Mouse (Mus musculus) embryonic facial prominence, embryonic 13.5 days (tissue): ENCODE measurements around the gene Wbp11. TPM values are rescaled to one million over a fixed set of nuclear protein-coding genes. Genes with fewer than 3 reads are reported as not detected.

Source experiments
- ATAC-seq: fragments of 200-750 bp; cut with Nextera tagmentation; 2 replicates; pipeline ENCODE4 v1.8.0; 2017; ENCODE audit warnings: low read depth; ENCODE audit not compliant: insufficient number of reproducible peaks, insufficient read depth, low FRiP score, low TSS enrichment
- H3K27ac ChIP-seq: fragments of 300-500 bp; sonication (generic); 2 replicates; pipeline ENCODE4 v1.5.1; 2015; ENCODE audit warnings: moderate library complexity, mild to moderate bottlenecking, inconsistent platforms
- H3K27me3 ChIP-seq: fragments of 300-500 bp; sonication (generic); 2 replicates; pipeline ENCODE4 v1.6.1; 2015; ENCODE audit warnings: mild to moderate bottlenecking, inconsistent platforms
- H3K36me3 ChIP-seq: fragments of 300-500 bp; sonication (generic); 2 replicates; pipeline ENCODE4 v1.6.1; 2015; ENCODE audit warnings: mild to moderate bottlenecking, inconsistent platforms
- H3K4me1 ChIP-seq: fragments of 300-500 bp; sonication (generic); 2 replicates; pipeline ENCODE4 v1.6.1; 2015; ENCODE audit warnings: inconsistent platforms
- H3K4me2 ChIP-seq: fragments of 300-500 bp; sonication (generic); 2 replicates; pipeline ENCODE4 v1.6.1; 2015; ENCODE audit warnings: moderate library complexity, mild to moderate bottlenecking, inconsistent platforms
- H3K4me3 ChIP-seq: fragments of 300-500 bp; sonication (generic); 2 replicates; pipeline ENCODE4 v1.5.1; 2015; ENCODE audit warnings: mild to moderate bottlenecking, inconsistent platforms
- H3K9ac ChIP-seq: fragments of 300-500 bp; sonication (generic); 2 replicates; pipeline ENCODE4 v1.6.1; 2015; ENCODE audit warnings: mild to moderate bottlenecking, inconsistent platforms
- H3K9me3 ChIP-seq: fragments of 300-500 bp; sonication (generic); 2 replicates; pipeline ENCODE4 v1.6.1; 2016; ENCODE audit warnings: inconsistent platforms
- WGBS: fragments of 180-500 bp; shearing (Covaris S2); methylation state at CpG from one replicate; pipeline ENCODE4 v1.1.7; 2015; ENCODE audit warnings: mixed read lengths; 5-methylcytosine and 5-hydroxymethylcytosine counted together
- polyA plus RNA-seq: library from polyadenylated mRNA; unstranded; fragments of >200 nt; fragmentation: Nextera tagmentation; extraction: Ambion mirVana; gene quantifications from 2 replicates; pipeline ENCODE4 v1.2.1, GENCODE M21; 2015

Gene Wbp11
- 110 and 112 TPM in 2 replicates for polyA plus RNA-seq

DNA sequence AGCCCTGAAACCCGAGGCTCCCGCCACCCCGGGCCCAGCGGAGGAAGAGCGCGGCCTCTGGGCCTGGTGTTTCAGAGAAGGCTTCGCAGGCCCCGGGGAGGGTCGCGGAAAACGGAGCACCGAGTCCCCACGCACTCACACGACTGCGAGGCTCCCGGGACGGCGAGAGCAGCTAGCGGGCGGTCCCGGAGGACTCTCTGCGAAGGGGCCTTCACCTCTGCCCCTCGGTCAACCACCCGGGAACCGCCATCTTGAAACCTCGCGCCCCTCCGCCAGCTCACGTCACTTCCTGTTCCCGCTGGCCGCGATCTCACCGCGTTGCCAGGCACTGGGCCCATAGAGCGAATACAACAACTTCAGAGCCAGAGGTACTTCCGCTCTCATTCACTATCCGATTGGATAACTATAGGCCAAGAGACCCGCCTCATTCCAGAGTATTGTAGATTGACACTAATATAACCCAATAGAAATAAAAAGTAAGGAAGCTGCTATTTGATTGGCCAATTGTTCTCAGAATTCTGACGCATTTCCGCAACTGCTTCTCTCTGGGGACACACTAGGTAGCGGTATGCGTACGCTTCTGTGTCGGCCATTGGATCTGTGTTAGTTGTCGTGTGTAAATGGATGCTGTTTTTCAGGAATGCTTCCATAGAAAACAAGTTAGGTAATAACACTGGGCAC is at the start of gene Wbp11:
Gene Wbp11 (minus strand): TSS at position 353 of the 681 bp plus-strand sequence.
- H3K9ac ChIP-seq = peak within 1 kb of the TSS; percentile 99

DNA sequence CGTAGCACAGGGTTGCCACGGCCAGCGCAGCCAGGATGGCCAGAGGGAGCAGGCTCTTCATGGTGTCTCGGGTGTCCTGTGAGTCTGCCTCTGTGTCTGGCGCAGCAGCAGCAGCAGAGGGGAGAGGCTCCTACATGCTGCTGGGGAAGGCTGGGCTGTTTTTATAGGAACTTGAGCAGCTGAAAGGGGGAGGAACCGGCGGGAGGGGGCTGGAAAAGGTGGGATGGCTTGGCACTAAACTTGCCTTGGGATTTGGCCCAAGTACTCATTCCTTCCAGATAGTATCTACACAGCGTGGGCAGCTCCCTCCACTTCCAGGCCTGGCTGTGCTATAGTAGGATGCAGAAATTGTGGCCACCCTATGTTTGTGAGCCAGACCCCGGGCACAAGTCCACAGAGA is 47.6 kb upstream of the Wbp11 start, which contains the start of gene Mgp:
Gene Mgp (minus strand): TSS at position 154 of the 400 bp plus-strand sequence.
- peak within 1 kb of the TSS; percentile 67 for H3K9ac ChIP-seq
- no peaks in the 10 kb centered on the region for H3K27me3 ChIP-seq
- no peaks in the 10 kb centered on the region for H3K9me3 ChIP-seq
- peak within 1 kb of the TSS; percentile 42 for H3K4me3 ChIP-seq
- peaks cover 27% of the 10 kb centered on the region for H3K4me1 ChIP-seq
- ATAC-seq = peak; percentile 82
- 21% methylated on average over 9 of the region's 9 CpGs for WGBS
- 0 out of 2 replicates have a peak, but pooled peaks cover 3% of the 10 kb centered on the region for H3K36me3 ChIP-seq
- H3K27ac ChIP-seq = peak within 1 kb of the TSS; percentile 86
- H3K4me2 ChIP-seq = peak within 1 kb of the TSS; percentile 53

More for the DNA sequence above, at the start of gene Wbp11:
- ATAC-seq = peak; percentile 100
- no peaks in the 10 kb centered on the region for H3K27me3 ChIP-seq
- peaks cover 20% of the 10 kb centered on the region for H3K36me3 ChIP-seq
- H3K4me3 ChIP-seq = peak within 1 kb of the TSS; percentile 100
- H3K4me2 ChIP-seq = peak within 1 kb of the TSS; percentile 79
- peaks cover 7% of the 10 kb centered on the region for H3K4me1 ChIP-seq
- H3K9me3 ChIP-seq = no peaks in the 10 kb centered on the region
- WGBS = under 1% methylated on average over 45 of the region's 45 CpGs
- peak within 1 kb of the TSS; percentile 86 for H3K27ac ChIP-seq

DNA sequence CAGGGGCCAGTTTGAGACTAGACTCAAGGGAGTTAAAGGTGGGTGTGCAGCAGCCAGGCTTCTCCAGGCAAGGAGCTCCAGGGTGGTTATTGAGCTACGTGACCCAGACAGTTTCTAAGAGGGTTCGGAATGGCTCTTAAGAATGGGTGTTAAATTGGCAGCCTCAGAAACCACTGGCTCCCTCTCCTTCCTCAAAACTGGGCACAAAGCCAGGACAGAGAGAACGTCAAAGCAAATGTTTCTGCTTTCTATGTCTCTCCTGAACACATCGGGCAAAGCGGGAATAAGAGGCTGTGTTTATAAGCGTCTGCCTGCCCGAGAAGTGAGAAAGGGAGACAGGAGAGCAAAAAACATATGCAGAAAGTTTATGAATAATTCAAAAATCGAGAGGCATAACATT is 46.6 kb upstream of the Wbp11 start:
- no peaks in the 10 kb centered on the region for H3K27me3 ChIP-seq
- 18% methylated on average over 8 of the region's 8 CpGs for WGBS
- H3K27ac ChIP-seq = peak overlapping the region; percentile 72; the same call in 1 of the 2 replicates
- H3K9ac ChIP-seq = peak overlapping the region; percentile 41; the same call in 1 of the 2 replicates
- peaks cover 27% of the 10 kb centered on the region for H3K4me1 ChIP-seq
- peak overlapping the region; percentile 49 for H3K4me2 ChIP-seq
- peak overlapping the region; percentile 32 for H3K4me3 ChIP-seq
- 0 out of 2 replicates have a peak, but pooled peaks cover 3% of the 10 kb centered on the region for H3K36me3 ChIP-seq
- ATAC-seq = no peak
- H3K9me3 ChIP-seq = no peaks in the 10 kb centered on the region

DNA sequence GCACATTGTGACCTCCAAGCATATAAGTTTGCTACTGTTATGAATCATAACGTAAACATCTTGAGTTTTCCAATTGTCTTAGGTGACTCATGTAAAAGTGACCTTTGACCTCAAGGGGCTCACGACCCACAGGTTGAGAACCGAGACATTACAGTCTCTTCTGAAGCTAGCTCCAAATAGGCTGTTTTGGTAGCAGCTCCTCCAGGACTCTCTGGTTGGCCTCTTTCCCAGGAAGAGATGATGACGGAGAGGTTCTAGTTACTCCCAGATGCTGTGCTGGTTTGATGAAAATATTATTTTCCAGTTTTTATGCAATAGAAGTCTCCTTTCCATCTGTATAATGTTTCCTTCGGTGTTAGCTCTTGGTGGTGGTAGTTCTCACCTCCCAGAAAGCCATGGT is 40.9 kb upstream of the Wbp11 start:
- peaks cover 25% of the 10 kb centered on the region for H3K4me1 ChIP-seq
- H3K36me3 ChIP-seq = 0 out of 2 replicates have a peak, but pooled peaks cover 3% of the 10 kb centered on the region
- no peak overlapping the region for H3K4me2 ChIP-seq
- H3K4me3 ChIP-seq = no peak overlapping the region
- WGBS = 65% methylated on average over 5 of the region's 5 CpGs
- H3K27me3 ChIP-seq = no peaks in the 10 kb centered on the region
- H3K9ac ChIP-seq = no peak overlapping the region
- no peak overlapping the region for H3K27ac ChIP-seq
- no peaks in the 10 kb centered on the region for H3K9me3 ChIP-seq
- ATAC-seq = no peak

DNA sequence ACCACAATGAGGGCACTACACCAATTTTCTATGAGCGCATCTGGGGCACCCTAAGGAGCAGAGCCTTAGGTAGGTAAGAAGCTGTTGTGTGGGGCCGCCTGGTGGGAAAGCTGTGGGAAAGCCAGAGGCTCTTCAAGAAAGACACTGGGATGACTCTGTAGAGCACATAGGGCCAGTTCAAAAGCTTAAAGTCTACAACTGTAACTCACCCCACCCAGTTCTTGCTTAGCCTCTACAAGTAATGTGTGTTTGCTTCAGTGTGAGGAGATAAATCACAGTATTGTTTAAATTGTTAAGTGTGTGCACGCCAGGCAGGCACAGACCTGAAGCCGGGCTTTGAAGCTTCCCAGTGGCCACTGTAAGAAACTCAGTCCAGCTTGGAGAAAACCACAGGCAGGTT is 38.1 kb upstream of the Wbp11 start:
- no peak for ATAC-seq
- WGBS = 78% methylated on average over 4 of the region's 4 CpGs
- no peak overlapping the region for H3K4me3 ChIP-seq
- no peak overlapping the region for H3K9ac ChIP-seq
- no peaks in the 10 kb centered on the region for H3K36me3 ChIP-seq
- no peak overlapping the region for H3K27ac ChIP-seq
- H3K4me2 ChIP-seq = no peak overlapping the region
- peaks cover 23% of the 10 kb centered on the region for H3K4me1 ChIP-seq
- H3K9me3 ChIP-seq = no peaks in the 10 kb centered on the region
- H3K27me3 ChIP-seq = no peaks in the 10 kb centered on the region

DNA sequence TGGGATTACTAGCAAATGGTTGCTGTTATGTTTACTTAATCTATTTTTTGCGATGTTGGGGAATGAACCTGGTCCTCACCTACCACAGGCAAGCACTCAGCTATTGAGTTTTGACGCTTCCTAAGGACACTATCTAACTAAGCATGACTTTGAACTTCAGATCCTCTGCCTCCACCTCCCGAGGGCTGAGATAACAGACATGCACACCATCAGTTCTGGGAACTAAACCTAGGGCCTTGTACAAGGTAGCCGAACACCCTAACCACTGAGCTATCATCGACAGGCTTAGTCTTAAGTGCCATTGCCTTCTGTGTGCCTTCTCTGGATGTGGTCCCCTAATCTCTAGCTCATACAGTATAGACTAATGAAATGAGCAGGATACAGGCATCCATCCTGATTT is 37.3 kb upstream of the Wbp11 start:
- no peak overlapping the region for H3K9ac ChIP-seq
- no peak for ATAC-seq
- no peak overlapping the region for H3K4me3 ChIP-seq
- H3K4me2 ChIP-seq = no peak overlapping the region
- no peaks in the 10 kb centered on the region for H3K9me3 ChIP-seq
- WGBS = 86% methylated on average over 5 of the region's 5 CpGs
- no peaks in the 10 kb centered on the region for H3K27me3 ChIP-seq
- no peaks in the 10 kb centered on the region for H3K36me3 ChIP-seq
- H3K27ac ChIP-seq = no peak overlapping the region
- H3K4me1 ChIP-seq = peaks cover 23% of the 10 kb centered on the region

DNA sequence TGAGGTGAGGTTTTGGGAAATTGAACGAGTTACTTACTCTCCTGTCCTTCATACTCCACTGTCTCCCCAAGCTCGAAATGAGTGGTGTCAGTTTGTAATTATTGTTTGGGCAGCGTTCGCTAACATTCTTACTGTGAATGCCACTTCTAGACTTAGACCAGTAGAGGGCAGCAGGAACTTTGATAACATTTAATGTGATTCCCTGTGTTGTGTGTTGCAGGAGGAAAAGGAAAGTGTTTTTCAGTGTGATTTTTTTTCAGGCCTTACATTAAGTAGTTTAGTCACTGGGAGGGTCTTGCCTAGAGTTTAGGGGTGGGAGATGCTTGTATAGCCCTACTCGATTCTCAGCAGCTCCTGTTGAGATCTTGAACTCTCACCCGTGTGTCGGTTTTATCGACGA is 33.0 kb upstream of the Wbp11 start:
- Histone ChIP-seq H3K27ac (no peak overlapping the region), H3K4me1 (peaks cover 26% of the 10 kb centered on the region), H3K4me2 (no peak overlapping the region), H3K9ac (no peak overlapping the region), H3K36me3 (no peaks in the 10 kb centered on the region), H3K9me3 (no peaks in the 10 kb centered on the region), H3K4me3 (no peak overlapping the region), H3K27me3 (no peaks in the 10 kb centered on the region)
- ATAC-seq = no peak
- 40% methylated on average over 9 of the region's 9 CpGs for WGBS

DNA sequence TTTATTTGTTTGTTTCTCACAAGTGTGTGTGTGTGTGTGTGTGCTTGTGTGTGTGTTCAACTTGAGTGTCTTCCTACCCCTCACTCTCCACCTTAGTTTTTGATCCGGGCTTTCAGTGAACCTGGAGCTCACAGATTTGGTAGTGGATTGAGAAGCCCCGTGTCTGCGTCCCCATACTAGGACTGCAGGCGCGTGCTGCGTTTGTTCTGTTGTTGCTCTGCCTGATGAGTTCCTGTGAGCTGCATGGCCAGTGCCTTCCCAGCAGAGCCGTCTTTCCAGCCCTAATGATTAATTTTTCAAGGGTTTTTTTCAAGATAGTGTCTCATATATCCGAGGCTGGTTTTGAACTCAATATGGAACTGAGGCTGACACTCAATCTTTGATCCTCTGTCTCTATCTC is 30.4 kb upstream of the Wbp11 start:
- Histone ChIP-seq H3K9ac (no peak overlapping the region), H3K4me3 (no peak overlapping the region), H3K9me3 (no peaks in the 10 kb centered on the region), H3K36me3 (no peaks in the 10 kb centered on the region), H3K27ac (no peak overlapping the region), H3K27me3 (no peaks in the 10 kb centered on the region), H3K4me1 (peaks cover 21% of the 10 kb centered on the region), H3K4me2 (no peak overlapping the region)
- no peak for ATAC-seq
- WGBS = 64% methylated on average over 8 of the region's 8 CpGs

DNA sequence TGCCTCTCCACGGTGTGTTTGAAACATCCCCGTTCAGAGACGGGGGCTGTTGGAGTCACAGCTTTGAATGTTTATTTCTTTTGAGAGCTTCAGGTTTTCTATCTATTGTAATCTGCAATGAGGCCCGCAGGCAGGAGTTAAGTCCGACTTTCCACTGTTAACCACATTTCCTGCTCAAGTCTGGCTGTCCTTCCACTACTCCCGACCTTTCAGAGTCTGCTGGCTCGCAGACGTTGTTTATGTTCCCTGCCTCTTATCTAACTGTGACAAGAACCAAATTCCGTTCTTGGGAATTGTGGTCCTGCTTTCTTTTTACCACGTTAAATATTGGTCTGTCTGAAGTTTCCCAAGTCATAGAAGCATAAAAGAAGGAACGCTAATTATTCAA is 29.8 kb upstream of the Wbp11 start:
- Histone ChIP-seq H3K9ac (peak overlapping the region; percentile 46; the same call in 1 of the 2 replicates), H3K4me1 (peaks cover 22% of the 10 kb centered on the region), H3K27ac (peak overlapping the region; percentile 66; the same call in 1 of the 2 replicates), H3K27me3 (no peaks in the 10 kb centered on the region), H3K36me3 (no peaks in the 10 kb centered on the region), H3K9me3 (no peaks in the 10 kb centered on the region), H3K4me2 (peak overlapping the region; percentile 40), H3K4me3 (0 out of 2 replicates have a peak overlapping the region, but pooled peaks have one; percentile 6)
- 23% methylated on average over 11 of the region's 11 CpGs for WGBS
- ATAC-seq = no peak

DNA sequence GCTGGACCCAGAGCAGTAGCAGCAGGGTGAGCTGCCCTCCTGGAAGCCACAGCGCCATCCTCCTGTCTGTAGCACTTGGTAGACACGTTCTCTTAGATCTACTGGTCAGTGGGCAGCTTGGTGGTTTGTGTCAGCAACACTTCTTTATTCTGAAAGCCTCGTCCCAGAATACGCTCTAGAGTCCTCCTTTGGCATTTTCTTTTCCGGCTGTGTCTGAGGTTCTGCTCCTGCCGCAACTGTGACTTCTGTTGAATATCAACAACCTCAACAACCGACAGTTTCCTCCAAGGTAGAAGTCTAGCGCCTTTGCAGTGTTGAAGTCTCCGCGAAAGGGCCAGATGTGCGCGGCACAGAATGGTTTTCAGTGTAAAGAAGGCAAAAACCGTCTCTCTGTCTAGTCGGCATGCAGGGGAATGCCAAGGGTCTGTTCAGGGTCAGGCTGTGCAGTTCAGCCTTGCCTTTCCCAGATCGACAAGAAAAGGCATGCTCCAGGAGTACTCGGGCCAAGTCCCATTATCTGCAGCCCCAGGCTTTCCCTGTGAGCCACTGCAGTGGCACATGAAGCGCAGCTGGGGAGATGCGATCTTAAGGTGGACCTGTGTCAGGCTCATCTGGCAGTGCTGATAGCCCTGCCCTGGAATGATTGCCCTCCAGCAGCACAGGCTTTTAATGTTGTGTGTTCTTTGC is 29.3 kb upstream of the Wbp11 start, which contains the start of gene Art4:
Gene Art4 (minus strand): TSS at position 548 of the 687 bp plus-strand sequence.
- peak within 1 kb of the TSS; percentile 6 for H3K4me3 ChIP-seq
- peak within 1 kb of the TSS; percentile 46 for H3K9ac ChIP-seq
- H3K4me2 ChIP-seq = peak within 1 kb of the TSS; percentile 42
- 47% methylated on average over 18 of the region's 18 CpGs for WGBS
- peaks cover 28% of the 10 kb centered on the region for H3K4me1 ChIP-seq
- peak within 1 kb of the TSS; percentile 66 for H3K27ac ChIP-seq
- no peaks in the 10 kb centered on the region for H3K36me3 ChIP-seq
- ATAC-seq = no peak
- no peaks in the 10 kb centered on the region for H3K27me3 ChIP-seq
- H3K9me3 ChIP-seq = no peaks in the 10 kb centered on the region

DNA sequence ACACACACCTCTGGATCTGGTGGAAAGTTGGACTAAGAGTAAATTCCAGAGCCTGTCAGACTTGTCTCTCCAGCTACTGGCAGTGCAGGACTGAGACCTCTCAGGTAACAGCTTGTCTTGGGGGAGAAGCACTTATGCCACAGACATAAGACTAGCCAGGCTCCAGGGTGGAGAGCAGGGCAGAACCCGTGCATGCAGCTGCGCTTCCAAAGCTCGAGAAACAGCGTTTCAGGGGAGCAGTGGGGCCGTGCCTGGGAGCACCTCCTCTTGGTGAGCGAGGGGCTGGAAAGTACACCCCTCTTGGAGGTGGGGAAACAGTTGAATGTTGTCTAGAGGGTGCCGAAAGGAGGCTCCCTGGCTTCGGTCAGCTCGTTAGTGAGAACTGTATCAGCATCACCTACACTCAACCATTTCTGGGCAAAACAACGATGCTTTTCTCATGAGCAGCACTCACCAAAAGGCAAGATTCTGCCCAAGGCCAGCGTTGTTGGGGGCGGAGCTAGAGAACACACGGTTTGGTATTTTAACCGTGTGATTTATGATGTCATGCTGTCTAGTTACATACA is 28.1 kb upstream of the Wbp11 start:
- Histone ChIP-seq H3K27me3 (no peaks in the 10 kb centered on the region), H3K9me3 (no peaks in the 10 kb centered on the region), H3K4me3 (peak overlapping the region; percentile 4; the same call in 1 of the 2 replicates), H3K4me1 (peaks cover 30% of the 10 kb centered on the region), H3K27ac (peak overlapping the region; percentile 81), H3K9ac (0 out of 2 replicates have a peak overlapping the region, but pooled peaks have one; percentile 37), H3K4me2 (peak overlapping the region; percentile 42), H3K36me3 (no peaks in the 10 kb centered on the region)
- 48% methylated on average over 14 of the region's 14 CpGs for WGBS
- ATAC-seq = peak; percentile 65; the same call in 1 of the 2 replicates
